Mouse (Mus musculus): ENCODE measurements around the gene Hyal3. TPM values are rescaled to one million over a fixed set of nuclear protein-coding genes. Genes with fewer than 3 reads are reported as not detected.

The Hyal3 gene
- polyA plus RNA-seq, 1 experiment from 2014 or later: 1.3 TPM

DNA sequence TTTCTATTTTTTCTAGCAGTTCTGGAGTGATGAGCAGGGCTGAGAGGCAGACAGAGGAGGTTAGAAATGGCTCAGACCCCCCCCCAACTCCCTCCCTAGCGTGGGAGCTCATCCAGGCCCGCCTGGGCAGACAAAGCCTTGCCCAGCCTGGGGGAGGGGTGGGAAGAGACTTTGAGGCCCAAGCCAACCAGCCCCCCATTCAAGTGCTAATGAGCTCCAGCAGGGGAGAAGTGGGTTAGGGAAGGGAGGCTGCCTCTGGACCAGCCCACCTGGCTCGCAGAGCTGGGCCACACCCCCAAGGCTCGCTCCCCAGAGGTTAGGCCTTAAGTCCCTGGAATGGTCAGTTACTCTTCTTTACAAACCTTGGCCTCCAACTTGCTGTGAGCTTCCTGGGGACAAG is 50.0 kb downstream of the Hyal3 start:
- ATAC-seq (replicated peaks): peak; percentile 18; the same call in 1 of the 2 replicates

GRCm38 (mm10) chr9:107631311-107631826 is 50.8 kb downstream of the Hyal3 start:
- Histone ChIP-seq H3K4me2 (replicated peaks) (peak overlapping the region; percentile 97), H3K9ac (replicated peaks) (no peak overlapping the region), H3K9me3 (no peaks in the 10 kb centered on the region), H3K36me3 (no peaks in the 10 kb centered on the region), H3K27me3 (no peaks in the 10 kb centered on the region), H3K4me1 (peaks cover 81% of the 10 kb centered on the region), H3K4me3 (no peak overlapping the region), H3K27ac (replicated peaks) (peak overlapping the region; percentile 89)
- no peak for ATAC-seq (replicated peaks)
- 21% methylated on average over 9 of the region's 9 CpGs for WGBS

More for the DNA sequence above, 50.0 kb downstream of the Hyal3 start:
- Histone ChIP-seq H3K4me1 (peaks cover 88% of the 10 kb centered on the region), H3K27ac (replicated peaks) (peak overlapping the region; percentile 89), H3K27me3 (no peaks in the 10 kb centered on the region), H3K4me2 (replicated peaks) (peak overlapping the region; percentile 36), H3K9ac (replicated peaks) (peak overlapping the region; percentile 39), H3K4me3 (0 out of 2 replicates have a peak overlapping the region, but pooled peaks have one; percentile 10), H3K36me3 (0 out of 2 replicates have a peak, but pooled peaks cover 1% of the 10 kb centered on the region), H3K9me3 (no peaks in the 10 kb centered on the region)
- 3% methylated on average over 4 of the region's 4 CpGs for WGBS

DNA sequence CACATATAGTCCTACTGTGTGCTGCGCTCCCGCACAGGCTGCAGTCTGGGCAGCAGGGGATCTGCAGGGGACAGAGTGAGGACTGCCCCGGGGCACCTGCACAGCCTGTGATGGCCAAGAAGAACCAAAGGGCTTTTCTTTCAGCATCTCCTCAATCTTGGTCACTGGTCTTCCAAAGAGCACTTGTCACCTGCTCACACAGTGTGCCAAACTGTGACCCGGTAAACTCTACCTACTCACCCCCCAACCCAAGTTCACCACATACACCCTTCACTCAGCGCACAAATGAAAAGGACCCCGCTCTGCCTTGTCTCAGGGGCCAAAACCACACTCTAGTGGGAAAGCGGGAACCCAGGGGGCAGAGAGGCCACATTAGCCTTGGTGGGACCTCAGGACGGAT is 51.2 kb downstream of the Hyal3 start:
- peak overlapping the region; percentile 88; the same call in 1 of the 2 replicates for H3K9ac ChIP-seq (replicated peaks)
- peak overlapping the region; percentile 89 for H3K27ac ChIP-seq (replicated peaks)
- no peaks in the 10 kb centered on the region for H3K9me3 ChIP-seq
- H3K4me3 ChIP-seq: peak overlapping the region; percentile 77
- peak overlapping the region; percentile 97 for H3K4me2 ChIP-seq (replicated peaks)
- peaks cover 80% of the 10 kb centered on the region for H3K4me1 ChIP-seq
- WGBS: 52% methylated on average over 8 of the region's 8 CpGs
- no peaks in the 10 kb centered on the region for H3K36me3 ChIP-seq
- no peaks in the 10 kb centered on the region for H3K27me3 ChIP-seq
- ATAC-seq (replicated peaks): no peak

GRCm38 (mm10) chr9:107632478-107632877 is 51.9 kb downstream of the Hyal3 start:
- peak overlapping the region; percentile 77 for H3K4me3 ChIP-seq
- H3K4me1 ChIP-seq: peaks cover 80% of the 10 kb centered on the region
- peak overlapping the region; percentile 97 for H3K4me2 ChIP-seq (replicated peaks)
- H3K9ac ChIP-seq (replicated peaks): peak overlapping the region; percentile 88
- H3K27ac ChIP-seq (replicated peaks): peak overlapping the region; percentile 89
- H3K27me3 ChIP-seq: no peaks in the 10 kb centered on the region
- no peaks in the 10 kb centered on the region for H3K36me3 ChIP-seq
- WGBS: 10% methylated on average over 6 of the region's 6 CpGs
- ATAC-seq (replicated peaks): no peak
- H3K9me3 ChIP-seq: no peaks in the 10 kb centered on the region

DNA sequence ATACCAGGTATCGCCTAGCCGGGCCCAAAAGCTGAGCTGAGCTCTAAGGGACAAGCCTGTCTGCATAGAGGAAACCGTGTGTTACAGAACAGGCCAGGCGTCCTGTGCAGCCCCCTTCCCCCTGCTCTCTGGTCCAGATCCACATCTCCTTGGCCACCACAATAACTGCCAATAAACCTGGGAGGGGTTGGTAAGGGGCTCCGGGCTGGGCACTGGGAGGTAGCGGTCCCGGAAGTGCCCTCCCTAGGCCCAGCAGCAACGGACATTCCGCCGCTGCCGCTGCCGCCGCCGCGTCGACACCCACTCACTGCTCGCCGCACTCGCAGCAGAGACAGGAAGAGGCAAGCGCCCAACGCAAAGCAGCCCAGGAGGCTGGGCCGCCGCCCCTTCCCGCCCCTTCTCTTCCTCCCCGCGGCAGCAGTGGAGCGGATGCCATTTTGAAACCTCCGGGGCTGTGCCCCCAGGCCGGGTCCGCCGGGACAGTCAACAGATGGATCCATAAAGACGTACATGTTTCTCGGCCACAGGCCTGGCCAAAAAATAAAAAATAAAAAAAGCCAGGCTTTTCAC is 52.6 kb downstream of the Hyal3 start:
- Histone ChIP-seq H3K27me3 (no peaks in the 10 kb centered on the region), H3K9ac (replicated peaks) (peak overlapping the region; percentile 88), H3K27ac (replicated peaks) (peak overlapping the region; percentile 89), H3K4me3 (peak overlapping the region; percentile 77), H3K4me2 (replicated peaks) (peak overlapping the region; percentile 97), H3K36me3 (no peaks in the 10 kb centered on the region), H3K4me1 (peaks cover 74% of the 10 kb centered on the region), H3K9me3 (no peaks in the 10 kb centered on the region)
- peak; percentile 15; the same call in 1 of the 2 replicates for ATAC-seq (replicated peaks)
- WGBS: 1% methylated on average over 33 of the region's 33 CpGs

- H3K4me3 ChIP-seq: peak overlapping the region; percentile 77
- H3K36me3 ChIP-seq: no peaks in the 10 kb centered on the region
- H3K27me3 ChIP-seq: no peaks in the 10 kb centered on the region
- H3K4me1 ChIP-seq: peaks cover 67% of the 10 kb centered on the region
- H3K27ac ChIP-seq (replicated peaks): peak overlapping the region; percentile 89
- 0% methylated on average over 15 of the region's 15 CpGs for WGBS
- H3K9me3 ChIP-seq: no peaks in the 10 kb centered on the region
- ATAC-seq (replicated peaks): no peak
- H3K4me2 ChIP-seq (replicated peaks): peak overlapping the region; percentile 97
- peak overlapping the region; percentile 88 for H3K9ac ChIP-seq (replicated peaks)
These were observed 53.2 kb downstream of the Hyal3 start for GRCm38 (mm10) chr9:107633661-107634405.

GRCm38 (mm10) chr9:107634406-107635278 is 54.0 kb downstream of the Hyal3 start:
- Histone ChIP-seq H3K9ac (replicated peaks) (peak overlapping the region; percentile 88), H3K27ac (replicated peaks) (peak overlapping the region; percentile 89), H3K9me3 (no peaks in the 10 kb centered on the region), H3K4me3 (peak overlapping the region; percentile 77), H3K4me2 (replicated peaks) (peak overlapping the region; percentile 97), H3K4me1 (peaks cover 59% of the 10 kb centered on the region), H3K36me3 (no peaks in the 10 kb centered on the region), H3K27me3 (no peaks in the 10 kb centered on the region)
- under 1% methylated on average over 35 of the region's 35 CpGs for WGBS
- no peak for ATAC-seq (replicated peaks)

GRCm38 (mm10) chr9:107635279-107636028 is 54.8 kb downstream of the Hyal3 start, which contains the start of gene Gnai2:
Gnai2 (minus strand) TSS chr9:107635367.
- Histone ChIP-seq H3K9ac (replicated peaks) (peak within 1 kb of the TSS; percentile 88), H3K4me2 (replicated peaks) (peak within 1 kb of the TSS; percentile 97), H3K27me3 (no peaks in the 10 kb centered on the region), H3K4me1 (peaks cover 51% of the 10 kb centered on the region), H3K27ac (replicated peaks) (peak within 1 kb of the TSS; percentile 89), H3K9me3 (no peaks in the 10 kb centered on the region), H3K4me3 (peak within 1 kb of the TSS; percentile 77), H3K36me3 (no peaks in the 10 kb centered on the region)
- 5% methylated on average over 38 of the region's 38 CpGs for WGBS
- peak; percentile 90 for ATAC-seq (replicated peaks)

Other genes with a start within 250 kb of the Hyal3 start
- 14.6 and 16.0 TPM in 2 replicates for gene Hemk1, start 242.5 kb upstream of the Hyal3 start, polyA plus RNA-seq (2015; fragmentation: Nextera tagmentation; extraction: Ambion mirVana)
- 4.1 and 4.5 TPM in 2 replicates for gene 6430571L13Rik, start 240.2 kb upstream of the Hyal3 start, polyA plus RNA-seq (2015; fragmentation: Nextera tagmentation; extraction: Ambion mirVana)
- gene Cacna2d2, start 181.2 kb upstream of the Hyal3 start, polyA plus RNA-seq (2015; fragmentation: Nextera tagmentation; extraction: Ambion mirVana): 3.9 and 4.2 TPM in 2 replicates
- 45.7 and 45.8 TPM in 2 replicates for gene Tmem115, start 46.9 kb upstream of the Hyal3 start, polyA plus RNA-seq (2015; fragmentation: Nextera tagmentation; extraction: Ambion mirVana)
- 34.7 and 36.0 TPM in 2 replicates for gene Cyb561d2, start 38.6 kb upstream of the Hyal3 start, polyA plus RNA-seq (2015; fragmentation: Nextera tagmentation; extraction: Ambion mirVana)
- gene Nprl2, start 38.6 kb upstream of the Hyal3 start, polyA plus RNA-seq (2015; fragmentation: Nextera tagmentation; extraction: Ambion mirVana): 74.9 and 78.7 TPM in 2 replicates
- 3.7 and 4.6 TPM in 2 replicates for gene Zmynd10, start 33.5 kb upstream of the Hyal3 start, polyA plus RNA-seq (2015; fragmentation: Nextera tagmentation; extraction: Ambion mirVana)
- 38.9 and 41.1 TPM in 2 replicates for gene Rassf1, start 29.3 kb upstream of the Hyal3 start, polyA plus RNA-seq (2015; fragmentation: Nextera tagmentation; extraction: Ambion mirVana)
- 96.7 and 97.5 TPM in 2 replicates for gene Tusc2, start 17.6 kb upstream of the Hyal3 start, polyA plus RNA-seq (2015; fragmentation: Nextera tagmentation; extraction: Ambion mirVana)
- 75.3 and 76.2 TPM in 2 replicates for gene Hyal2, start 12.9 kb upstream of the Hyal3 start, polyA plus RNA-seq (2015; fragmentation: Nextera tagmentation; extraction: Ambion mirVana)
- 8.6 and 8.8 TPM in 2 replicates for gene Hyal1, start 3.9 kb upstream of the Hyal3 start, polyA plus RNA-seq (2015; fragmentation: Nextera tagmentation; extraction: Ambion mirVana)
- gene Naa80, start 1.9 kb upstream of the Hyal3 start, polyA plus RNA-seq (2015; fragmentation: Nextera tagmentation; extraction: Ambion mirVana): 14.7 and 17.0 TPM in 2 replicates
- 15.4 and 16.9 TPM in 2 replicates for gene Ifrd2, start 6.8 kb downstream of the Hyal3 start, polyA plus RNA-seq (2015; fragmentation: Nextera tagmentation; extraction: Ambion mirVana)
- gene Sema3b, start 28.4 kb downstream of the Hyal3 start, polyA plus RNA-seq (2015; fragmentation: Nextera tagmentation; extraction: Ambion mirVana): 1.7 and 2.8 TPM in 2 replicates
- gene Gnai2, start 54.5 kb downstream of the Hyal3 start, polyA plus RNA-seq (2015; fragmentation: Nextera tagmentation; extraction: Ambion mirVana): 335 and 338 TPM in 2 replicates
- 24.2 and 24.4 TPM in 2 replicates for gene Slc38a3, start 88.7 kb downstream of the Hyal3 start, polyA plus RNA-seq (2015; fragmentation: Nextera tagmentation; extraction: Ambion mirVana)
- 1.7 and 1.8 TPM in 2 replicates for gene Gnat1, start 98.9 kb downstream of the Hyal3 start, polyA plus RNA-seq (2015; fragmentation: Nextera tagmentation; extraction: Ambion mirVana)
- gene Sema3f, start 129.7 kb downstream of the Hyal3 start, polyA plus RNA-seq (2015; fragmentation: Nextera tagmentation; extraction: Ambion mirVana): 13.7 and 14.6 TPM in 2 replicates
- gene Rbm5, start 190.2 kb downstream of the Hyal3 start, polyA plus RNA-seq (2015; fragmentation: Nextera tagmentation; extraction: Ambion mirVana): 283 and 284 TPM in 2 replicates